Mouse (Mus musculus): ENCODE data around the gene Slc29a4. TPM values are rescaled to one million over a fixed set of nuclear protein-coding genes. Genes with fewer than 3 reads are reported as not detected.

The Slc29a4 gene
- total RNA-seq (2021) = under 1 TPM; 0.56 to 0.65 TPM
- long read RNA-seq, experiment 1, partial matches to known transcripts = 1 of 3 reads
- long read RNA-seq, experiment 1, other reads (novel, unspliced or antisense) = 0 of 3 reads
- long read RNA-seq, experiment 2, partial matches to known transcripts = 0 of 1 reads
- long read RNA-seq, experiment 2, other reads (novel, unspliced or antisense) = 0 of 1 reads

- DNase-seq = no peak
Observed at GRCm38 (mm10) chr5:142692248-142692647, at the start of gene Slc29a4. Gene Slc29a4, plus strand, starts transcription at chr5:142692512.

- DNase-seq = no peak
Observed at GRCm38 (mm10) chr5:142648162-142648561, 44.1 kb upstream of the Slc29a4 start.

DNA sequence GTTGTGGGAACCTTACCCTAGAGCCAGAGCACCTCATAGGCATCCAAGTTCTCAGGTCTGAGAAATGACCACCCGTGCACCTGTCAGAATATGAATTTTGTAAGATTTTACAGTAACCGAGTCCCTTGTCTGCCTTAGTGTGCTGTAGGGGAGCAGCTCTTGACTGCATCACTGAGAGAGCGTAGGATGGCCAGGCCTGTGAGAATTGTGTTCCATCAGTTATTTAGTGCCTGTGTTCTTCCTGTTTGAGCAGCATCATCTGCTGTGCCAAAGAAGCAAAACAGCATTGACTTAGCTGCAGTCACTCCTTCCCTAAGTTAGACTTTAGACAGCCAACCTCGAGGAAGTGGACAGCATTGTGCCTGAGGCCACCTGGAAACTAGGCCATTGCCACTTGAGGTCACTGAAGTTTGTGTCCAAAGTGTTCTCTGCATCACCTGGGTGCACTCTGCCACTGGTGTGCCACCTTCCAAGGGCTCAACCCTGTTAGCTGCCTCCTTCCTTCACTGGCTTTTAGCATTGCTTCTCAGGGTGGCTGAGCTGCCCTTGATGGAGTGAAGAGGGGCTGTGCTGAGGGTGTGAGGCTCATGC lies 42.8 kb upstream of the Slc29a4 start:
- no peak for DNase-seq

DNA sequence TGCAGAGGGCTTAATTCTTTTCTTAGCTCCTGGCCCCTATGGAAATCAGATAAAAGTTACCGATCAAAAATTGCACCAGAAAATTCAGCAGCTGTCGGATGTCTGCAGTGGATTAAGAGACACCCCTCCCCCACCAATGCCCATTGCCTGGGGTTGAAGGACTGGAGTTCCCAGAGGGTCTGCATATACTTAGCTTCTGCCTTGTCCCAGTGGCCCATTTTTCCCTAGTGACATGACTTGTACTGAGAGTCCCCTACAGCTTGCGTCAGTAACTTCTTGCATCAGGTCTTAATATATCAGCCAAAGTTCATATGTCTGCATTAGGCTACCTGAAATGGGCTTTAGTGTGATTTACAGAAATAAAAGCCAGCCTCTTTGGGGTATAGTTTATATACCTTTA lies 41.9 kb upstream of the Slc29a4 start:
- no peak for DNase-seq

GRCm38 (mm10) chr5:142650794-142651497 lies 41.4 kb upstream of the Slc29a4 start:
- no peak for DNase-seq

GRCm38 (mm10) chr5:142652266-142652665 lies 40.0 kb upstream of the Slc29a4 start:
- DNase-seq = no peak

- DNase-seq = no peak
Observed at GRCm38 (mm10) chr5:142660656-142661434, 31.5 kb upstream of the Slc29a4 start.

GRCm38 (mm10) chr5:142667921-142668320 lies 24.4 kb upstream of the Slc29a4 start:
- no peak for DNase-seq

DNA sequence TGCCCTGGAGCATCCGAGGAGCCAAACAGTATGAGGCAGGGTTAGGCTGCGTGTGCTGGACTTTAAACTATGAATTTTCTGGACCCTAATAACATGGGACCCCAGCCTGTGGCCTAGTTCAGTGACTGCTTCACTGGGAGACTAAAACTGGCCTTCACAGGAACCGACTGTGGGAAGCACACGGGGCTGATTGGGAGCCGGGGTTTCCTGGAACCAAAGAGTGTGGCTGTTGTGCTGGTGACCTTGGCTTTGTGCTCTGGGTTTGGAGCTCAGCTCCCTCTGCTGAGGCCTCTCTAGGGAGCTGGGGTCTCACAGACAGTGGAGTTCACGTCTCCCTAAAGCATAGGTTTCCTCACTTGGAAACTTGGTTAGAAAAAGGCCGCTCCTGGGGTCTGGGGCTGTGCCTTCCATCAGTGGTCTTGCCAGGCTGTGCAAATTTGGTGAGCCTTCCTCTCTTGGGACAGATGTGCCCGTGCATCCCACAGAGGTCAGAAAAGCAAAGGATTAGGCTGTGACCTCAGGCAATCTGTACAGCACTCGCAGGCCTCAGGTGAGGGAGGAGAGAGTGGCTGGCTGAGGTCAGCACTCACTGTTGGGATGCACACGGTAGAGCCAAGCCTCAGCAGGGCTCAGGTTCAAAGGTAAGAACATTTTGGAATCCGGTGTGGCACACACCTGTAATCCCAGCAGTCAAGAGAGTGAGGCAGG lies 23.6 kb upstream of the Slc29a4 start:
- no peak for DNase-seq

- DNase-seq = no peak
Observed at GRCm38 (mm10) chr5:142669726-142670125, 22.6 kb upstream of the Slc29a4 start.

DNA sequence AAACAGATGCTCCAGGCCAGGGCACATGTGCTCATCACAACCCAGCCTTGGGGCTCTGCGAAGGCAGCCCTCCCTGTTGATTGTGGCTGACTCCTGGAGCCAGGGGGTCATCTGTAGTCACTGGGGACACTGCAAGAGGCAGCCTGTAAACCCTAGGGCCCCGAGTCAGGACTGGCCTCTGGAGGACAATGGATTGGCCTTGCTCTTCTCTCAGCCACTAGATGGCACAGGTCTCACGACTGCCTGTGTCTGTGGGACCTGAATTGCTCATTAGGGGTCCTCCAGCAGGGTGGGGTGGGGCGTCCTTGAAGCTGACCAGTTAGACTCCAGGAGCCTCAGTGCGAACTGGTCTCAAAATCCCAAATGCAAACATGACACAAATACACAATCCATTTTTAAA lies 19.2 kb upstream of the Slc29a4 start:
- DNase-seq = no peak

DNA sequence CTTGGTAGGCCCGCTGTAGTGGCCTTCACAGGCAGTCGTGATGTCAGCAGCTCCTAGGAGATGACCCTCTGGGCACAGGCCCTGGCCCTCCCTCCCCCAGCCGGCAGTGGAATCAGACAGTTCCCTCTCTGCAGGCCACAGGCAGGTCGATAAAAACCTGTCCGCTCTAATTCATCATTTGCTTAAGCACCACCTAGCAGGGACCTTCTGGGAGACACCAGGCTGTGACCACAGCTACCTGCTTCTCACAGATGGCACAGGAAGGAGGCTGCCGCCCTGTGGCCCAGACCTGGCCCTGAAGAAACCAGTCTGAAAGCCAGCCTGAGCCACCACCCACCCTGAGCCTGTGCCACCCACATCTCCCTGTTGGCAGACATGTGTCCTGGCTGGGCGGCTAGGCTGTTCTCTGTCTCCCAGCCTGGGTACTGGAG lies 14.2 kb upstream of the Slc29a4 start:
- no peak for DNase-seq

- DNase-seq = no peak
Observed at GRCm38 (mm10) chr5:142679065-142679464, 13.2 kb upstream of the Slc29a4 start.

DNA sequence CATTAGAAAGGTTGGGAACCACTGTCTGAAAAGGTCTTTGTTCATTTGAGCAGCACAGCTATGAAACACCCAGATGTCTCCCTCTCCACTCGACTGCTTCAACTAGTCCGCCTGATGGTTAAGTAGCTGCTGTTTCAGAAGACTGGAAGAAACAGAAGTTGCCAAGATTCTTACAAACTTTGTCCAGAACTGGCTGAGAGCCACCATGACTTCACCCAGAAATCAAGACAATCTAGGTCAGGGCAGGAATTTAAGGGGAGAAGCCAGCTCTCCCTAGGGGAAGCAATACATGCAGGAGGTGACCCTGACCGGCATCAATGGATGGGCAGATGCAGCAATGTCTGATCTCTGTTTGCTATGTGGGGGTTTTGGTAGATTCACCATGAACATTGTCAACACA lies 10.4 kb upstream of the Slc29a4 start:
- DNase-seq = no peak

- no peak for DNase-seq
Observed at GRCm38 (mm10) chr5:142682529-142682928, 9.8 kb upstream of the Slc29a4 start.

DNA sequence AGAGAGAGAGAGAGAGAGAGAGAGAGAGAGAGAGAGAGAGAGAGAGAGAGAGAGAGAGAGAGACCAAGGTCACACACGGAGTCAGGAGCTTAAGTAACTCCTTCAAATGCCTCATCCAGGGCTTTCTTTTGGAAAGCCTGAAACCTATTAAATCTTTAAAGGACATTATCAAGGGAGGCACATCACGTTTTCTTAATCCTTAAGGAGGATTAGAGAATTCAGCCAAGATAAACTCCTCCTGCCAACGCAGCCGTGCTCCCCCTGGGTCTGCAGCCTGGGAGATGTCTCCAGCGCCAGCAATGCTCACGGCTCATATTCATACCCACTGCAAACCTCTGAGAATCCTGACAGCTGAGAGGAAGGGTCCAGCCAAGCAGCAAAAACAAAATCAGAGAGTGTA lies 3.4 kb upstream of the Slc29a4 start:
- no peak for DNase-seq

DNA sequence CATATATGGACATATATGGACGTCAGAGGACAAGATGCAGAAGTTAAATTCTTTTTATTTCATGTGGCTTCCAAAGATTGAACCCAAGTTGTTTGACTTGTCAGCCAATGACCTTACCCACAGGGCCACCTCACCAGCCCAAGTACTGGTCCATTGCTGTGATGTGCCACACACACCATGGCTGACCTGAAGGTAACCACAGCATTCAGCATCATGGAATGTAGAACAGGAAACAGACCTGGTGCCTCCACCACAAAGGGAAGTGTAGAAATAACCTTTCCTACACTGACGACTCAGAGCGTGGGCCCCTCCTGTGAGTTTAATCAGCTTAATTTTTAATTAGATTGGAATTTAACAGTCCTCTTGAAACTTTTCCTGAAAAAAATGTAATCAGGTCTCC lies 2.0 kb upstream of the Slc29a4 start:
- DNase-seq = no peak

- DNase-seq = no peak
Observed at GRCm38 (mm10) chr5:142692971-142693737, 842 bp downstream of the Slc29a4 start.

GRCm38 (mm10) chr5:142693738-142694430 lies 1.6 kb downstream of the Slc29a4 start:
- no peak for DNase-seq

GRCm38 (mm10) chr5:142694627-142695340 lies 2.5 kb downstream of the Slc29a4 start:
- DNase-seq = peak; percentile 55

Data from gastrocnemius, postnatal 10 days (tissue).